16 mouse cellular contexts compared by ENCODE assay signal in the genomic region with DNA sequence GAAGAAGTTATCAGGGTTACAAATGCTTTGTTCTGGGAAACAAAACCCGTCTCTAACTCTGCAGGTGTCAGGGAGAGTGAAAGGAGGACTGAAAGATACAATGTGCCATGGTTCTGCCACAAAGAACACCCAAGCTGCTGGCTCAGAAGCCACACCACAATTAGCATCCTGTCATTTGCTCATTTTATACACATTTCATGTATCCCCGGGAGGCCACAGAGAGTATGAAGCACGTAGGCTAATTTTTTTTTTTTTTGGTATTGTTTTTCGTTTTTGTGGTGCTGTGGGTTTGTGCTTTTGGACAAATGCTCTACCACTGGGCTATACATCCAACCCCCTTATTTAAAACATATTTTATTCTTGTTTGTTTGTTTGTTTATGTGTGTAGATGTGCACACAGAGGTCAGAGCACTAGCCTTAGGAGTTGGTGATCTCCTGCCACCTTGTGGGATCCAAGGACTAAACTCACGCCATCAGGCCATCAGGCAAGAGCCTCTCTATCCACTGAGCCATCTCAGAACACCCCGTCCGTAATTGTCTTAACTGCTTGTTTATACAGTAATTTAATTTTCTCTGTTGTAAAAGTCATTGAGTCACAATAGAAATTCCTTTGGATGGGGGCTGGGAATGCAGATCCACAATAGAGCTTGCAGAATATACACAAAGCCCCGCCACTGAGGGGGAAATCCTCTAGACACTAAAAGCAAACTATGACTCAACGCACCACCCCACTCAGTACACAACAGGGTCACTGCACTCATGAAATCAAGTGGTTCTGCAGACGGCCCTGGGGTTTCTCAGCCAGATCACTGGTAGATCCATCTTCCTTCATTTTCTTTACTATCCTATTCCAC. TPM values are rescaled to one million over a fixed set of nuclear protein-coding genes. Genes with fewer than 3 reads are reported as not detected.
DNase-seq lines count a peak whose midpoint lies in the region; ATAC-seq and TF ChIP-seq lines count a peak whose summit lies in the region.
"Had no signal": no experiment of that assay in that cellular context is flagged by ENCODE, and none has a peak within 500 bp of the region (broad histone marks: within the 10 kb centered on the region; RNA-seq: fewer than 3 reads in every experiment).

No protein-coding gene starts in this region.

- no peak overlapping the region for H3K9ac ChIP-seq in embryonic facial prominence, embryonic 14.5 days (ENCODE audit: low read depth, low read length)
- no peak overlapping the region for H3K9ac ChIP-seq in lung, postnatal 0 days (replicated peaks; ENCODE audit: low read depth)
- H3K9ac ChIP-seq in hindbrain, embryonic 14.5 days, result no peak overlapping the region
- H3K9ac ChIP-seq: heart, embryonic 13.5 days; hindbrain, embryonic 12.5 days; neural tube, embryonic 13.5 days had no signal

- H3K4me1 ChIP-seq in embryonic facial prominence, embryonic 14.5 days (ENCODE audit: control insufficient read depth, insufficient read depth, low read length), result 0 out of 2 replicates have a peak, but pooled peaks cover 6% of the 10 kb centered on the region
- H3K4me1 ChIP-seq in embryonic facial prominence, embryonic 10.5 days, result peaks cover 8% of the 10 kb centered on the region
- H3K4me1 ChIP-seq in lung, postnatal 0 days (ENCODE audit: insufficient read depth, low read depth, low read length), result no peaks in the 10 kb centered on the region; the same call in 1 of the 2 replicates
- H3K4me1 ChIP-seq in hindbrain, embryonic 14.5 days (replicated peaks; ENCODE audit: control insufficient read depth, insufficient read depth, low read length), result peaks cover 2% of the 10 kb centered on the region; the same call in 1 of the 2 replicates

- no peaks in the 10 kb centered on the region; the same call in 1 of the 2 replicates for H3K9me3 ChIP-seq in embryonic facial prominence, embryonic 14.5 days (ENCODE audit: control insufficient read depth, low read length)
- no peaks in the 10 kb centered on the region for H3K9me3 ChIP-seq in embryonic facial prominence, embryonic 10.5 days
- H3K9me3 ChIP-seq in lung, postnatal 0 days (ENCODE audit: low read length), result no peaks in the 10 kb centered on the region
- no peaks in the 10 kb centered on the region for H3K9me3 ChIP-seq in hindbrain, embryonic 14.5 days (ENCODE audit: control insufficient read depth, low read length)
- H3K9me3 ChIP-seq: heart, embryonic 13.5 days; hindbrain, embryonic 12.5 days; neural tube, embryonic 13.5 days had no signal

- H3K36me3 ChIP-seq in embryonic facial prominence, embryonic 14.5 days (ENCODE audit: control insufficient read depth, insufficient read depth, low read length), result no peaks in the 10 kb centered on the region
- no peaks in the 10 kb centered on the region for H3K36me3 ChIP-seq in embryonic facial prominence, embryonic 10.5 days (replicated peaks)
- H3K36me3 ChIP-seq in lung, postnatal 0 days (ENCODE audit: insufficient read depth, low read length), result no peaks in the 10 kb centered on the region
- no peaks in the 10 kb centered on the region for H3K36me3 ChIP-seq in hindbrain, embryonic 14.5 days (replicated peaks; ENCODE audit: control insufficient read depth, insufficient read depth)
- H3K36me3 ChIP-seq: G1E; heart, embryonic 13.5 days; hindbrain, embryonic 12.5 days; neural tube, embryonic 13.5 days had no signal

- H3K27ac ChIP-seq in embryonic facial prominence, embryonic 14.5 days (replicated peaks; ENCODE audit: low read depth, low read length), result no peak overlapping the region
- no peak overlapping the region for H3K27ac ChIP-seq in embryonic facial prominence, embryonic 10.5 days (replicated peaks)
- H3K27ac ChIP-seq in lung, postnatal 0 days (ENCODE audit: low read length), result no peak overlapping the region
- no peak overlapping the region for H3K27ac ChIP-seq in hindbrain, embryonic 14.5 days
- H3K27ac ChIP-seq: heart, embryonic 13.5 days; hindbrain, embryonic 12.5 days; neural tube, embryonic 13.5 days had no signal

- no peak for ATAC-seq in embryonic facial prominence, embryonic 14.5 days (ENCODE audit: low read depth)
- ATAC-seq in lung, postnatal 0 days, result peak; percentile 87
- no peak for ATAC-seq in hindbrain, embryonic 14.5 days (ENCODE audit: low FRiP score)
- ATAC-seq: forebrain, embryonic 16.5 days; midbrain, embryonic 16.5 days had no signal

- H3K4me2 ChIP-seq in embryonic facial prominence, embryonic 14.5 days (ENCODE audit: low read depth, low read length), result no peak overlapping the region
- no peak overlapping the region for H3K4me2 ChIP-seq in lung, postnatal 0 days (replicated peaks; ENCODE audit: low read depth, low read length)
- H3K4me2 ChIP-seq in hindbrain, embryonic 14.5 days (replicated peaks), result no peak overlapping the region
- H3K4me2 ChIP-seq: heart, embryonic 13.5 days; hindbrain, embryonic 12.5 days; neural tube, embryonic 13.5 days had no signal

- intact Hi-C loops in left cerebral cortex, postnatal 4 days (cut with DNase I), result no loop called here

- WGBS in embryonic facial prominence, embryonic 14.5 days, result 69% methylated on average over 10 of the region's 10 CpGs
- WGBS in embryonic facial prominence, embryonic 10.5 days, result 73% methylated on average over 10 of the region's 10 CpGs
- whole genome bisulfite sequencing in lung, postnatal 0 days, result 41% methylated on average over 10 of the region's 10 CpGs
- 63% methylated on average over 10 of the region's 10 CpGs for WGBS in hindbrain, embryonic 14.5 days

- H3K27me3 ChIP-seq in embryonic facial prominence, embryonic 14.5 days (replicated peaks; ENCODE audit: control insufficient read depth, insufficient read depth, low read length), result no peaks in the 10 kb centered on the region
- no peaks in the 10 kb centered on the region; the same call in 1 of the 2 replicates for H3K27me3 ChIP-seq in embryonic facial prominence, embryonic 10.5 days (replicated peaks; ENCODE audit: low read depth, poor library complexity, severe bottlenecking)
- H3K27me3 ChIP-seq in lung, postnatal 0 days (replicated peaks; ENCODE audit: insufficient read depth, low read length), result no peaks in the 10 kb centered on the region
- H3K27me3 ChIP-seq in hindbrain, embryonic 14.5 days (ENCODE audit: control insufficient read depth, insufficient read depth, low read length), result no peaks in the 10 kb centered on the region
- H3K27me3 ChIP-seq: heart, embryonic 13.5 days; hindbrain, embryonic 12.5 days; neural tube, embryonic 13.5 days had no signal

- no peak overlapping the region for H3K4me3 ChIP-seq in embryonic facial prominence, embryonic 14.5 days (ENCODE audit: low read depth, low read length)
- no peak overlapping the region for H3K4me3 ChIP-seq in embryonic facial prominence, embryonic 10.5 days
- H3K4me3 ChIP-seq in lung, postnatal 0 days (ENCODE audit: low read depth, low read length), result no peak overlapping the region
- no peak overlapping the region for H3K4me3 ChIP-seq in hindbrain, embryonic 14.5 days (replicated peaks; ENCODE audit: low read length)
- H3K4me3 ChIP-seq: heart, embryonic 13.5 days; hindbrain, embryonic 12.5 days; neural tube, embryonic 13.5 days had no signal

- peak; percentile 30 for DNase-seq in embryonic facial prominence, embryonic 14.5 days (ENCODE audit: low spot score)
- DNase-seq in embryonic facial prominence, embryonic 10.5 days (ENCODE audit: low spot score), result no peak
- DNase-seq in urinary bladder, postnatal 14 days (ENCODE audit: low spot score), result peak; percentile 30
- no peak for DNase-seq in urinary bladder, postnatal 10 days (ENCODE audit: low spot score)
- peak; percentile 76 for DNase-seq in lung, postnatal 0 days (ENCODE audit: low spot score)
- no peak for DNase-seq in adrenal gland, postnatal 36 days
- no peak for DNase-seq in left cerebral cortex, postnatal 4 days
- no peak for DNase-seq in hindbrain, embryonic 14.5 days (ENCODE audit: low spot score)
- DNase-seq: gastrocnemius, postnatal 14 days; kidney, adult 9 months had no signal

- no peak for TF ChIP-seq CTCF in lung, postnatal 0 days (IDR thresholded peaks at IDR 0.05)

- peak; percentile 73 for TF ChIP-seq EP300 in lung, postnatal 0 days (IDR thresholded peaks at IDR 0.05)

RNA-seq across cellular contexts. Expression of a gene that starts 33.3 kb away (rescaled TPM):
- polyA plus RNA-seq in embryonic facial prominence, embryonic 14.5 days (2014; fragmentation: Nextera tagmentation; extraction: Ambion mirVana), result 35.3 and 41.4 TPM in 2 replicates
- polyA plus RNA-seq in embryonic facial prominence, embryonic 10.5 days (2016; fragmentation: Nextera tagmentation; extraction: Ambion mirVana), result 29.6 and 34.6 TPM in 2 replicates
- polyA plus RNA-seq in lung, postnatal 0 days (2015; fragmentation: Nextera tagmentation; extraction: Ambion mirVana), result 16.6 and 17.2 TPM in 2 replicates
- 10 to 100 TPM; 54.6 to 63.5 TPM for total RNA-seq in adrenal gland, postnatal 36 days (2021)
- total RNA-seq in left cerebral cortex, postnatal 4 days (2021), result 100 to 1,000 TPM; 267 to 280 TPM
- polyA plus RNA-seq in hindbrain, embryonic 14.5 days (2014; fragmentation: Nextera tagmentation; extraction: Ambion mirVana), result 115 and 123 TPM in 2 replicates
- polyA plus RNA-seq: G1E had no signal

Comparison
In these comparisons a context has a peak if more than half of its experiments do, and no peak if none do; other contexts are left out.
1. DNase-seq: peak in embryonic facial prominence, embryonic 14.5 days (single experiment), urinary bladder, postnatal 14 days (single experiment) and lung, postnatal 0 days (single experiment); none in embryonic facial prominence, embryonic 10.5 days (single experiment), urinary bladder, postnatal 10 days (single experiment), adrenal gland, postnatal 36 days (0 of 2), left cerebral cortex, postnatal 4 days (single experiment) and hindbrain, embryonic 14.5 days (single experiment).